Mouse (Mus musculus) lung, postnatal 0 days (tissue): ENCODE data around the gene Gm20388. TPM values are rescaled to one million over a fixed set of nuclear protein-coding genes. Genes with fewer than 3 reads are reported as not detected.

ENCODE experiments used
- ATAC-seq: fragments of 200-750 bp; cut with Nextera tagmentation; 2 replicates; pipeline ENCODE4 v1.8.0; 2017; ENCODE audit warnings: moderate library complexity
- DNase-seq: peaks from one replicate; pipeline ENCODE4 v3.0.0-alpha.2; 2016; ENCODE audit warnings: low spot score
- H3K27ac ChIP-seq: fragments of 300-500 bp; sonication (generic); 2 replicates; pipeline ENCODE4 v1.5.1; 2014; ENCODE audit warnings: antibody characterized with exemption, mild to moderate bottlenecking, low read length, mixed read lengths
- H3K27me3 ChIP-seq: fragments of 300-500 bp; sonication (generic); replicated peaks from 2 replicates; pipeline ENCODE4 v1.6.1; 2014; ENCODE audit warnings: low read length, mixed read lengths; ENCODE audit not compliant: insufficient read depth
- H3K36me3 ChIP-seq: fragments of 300-500 bp; sonication (generic); 2 replicates; pipeline ENCODE4 v1.6.1; 2014; ENCODE audit warnings: low read length, mixed read lengths; ENCODE audit not compliant: insufficient read depth
- H3K4me1 ChIP-seq: fragments of 300-500 bp; sonication (generic); 2 replicates; pipeline ENCODE4 v1.6.1; 2014; ENCODE audit warnings: antibody characterized with exemption, low read depth, low read length, mixed read lengths; ENCODE audit not compliant: insufficient read depth
- H3K4me2 ChIP-seq: fragments of 300-500 bp; sonication (generic); replicated peaks from 2 replicates; pipeline ENCODE4 v1.6.1; 2014; ENCODE audit warnings: low read depth, mild to moderate bottlenecking, low read length, moderate library complexity, mixed read lengths
- H3K4me3 ChIP-seq: fragments of 300-500 bp; sonication (generic); 2 replicates; pipeline ENCODE4 v1.5.1; 2014; ENCODE audit warnings: low read depth, low read length
- H3K9ac ChIP-seq: fragments of 300-500 bp; sonication (generic); replicated peaks from 2 replicates; pipeline ENCODE4 v1.6.1; 2014; ENCODE audit warnings: low read depth, mild to moderate bottlenecking
- H3K9me3 ChIP-seq: fragments of 300-500 bp; sonication (generic); 2 replicates; pipeline ENCODE4 v1.6.1; 2016; ENCODE audit warnings: low read length, mixed read lengths
- CTCF ChIP-seq: IDR thresholded peaks from 2 replicates; pipeline ENCODE4 v1.5.1; 2016; ENCODE audit warnings: antibody characterized with exemption, mild to moderate bottlenecking
- EP300 ChIP-seq: IDR thresholded peaks from 2 replicates; pipeline ENCODE4 v1.6.1; 2016; ENCODE audit warnings: antibody characterized with exemption, mild to moderate bottlenecking, control low read depth
- WGBS: fragments of 180-500 bp; shearing (Covaris S2); extraction: QIAGEN DNeasy Blood & Tissue Kit; methylation state at CpG from one replicate; pipeline ENCODE4 v1.1.7; 2014; 5-methylcytosine and 5-hydroxymethylcytosine counted together
- polyA plus RNA-seq: library from polyadenylated mRNA; unstranded; fragments of >200 nt; fragmentation: Nextera tagmentation; extraction: Ambion mirVana; gene quantifications from 2 replicates; pipeline ENCODE4 v1.2.1, GENCODE M21; 2015

Gene Gm20388
- polyA plus RNA-seq, 1 experiment from 2014 or later, result not detected

- H3K27me3 ChIP-seq, result no peaks in the 10 kb centered on the region
- no peaks in the 10 kb centered on the region for H3K4me1 ChIP-seq
- no peaks in the 10 kb centered on the region for H3K9me3 ChIP-seq
- H3K4me3 ChIP-seq, result no peak overlapping the region
- ATAC-seq (no peak), DNase-seq (peak; percentile 42)
- WGBS, result 81% methylated on average over 5 of the region's 5 CpGs
- no peak overlapping the region for H3K4me2 ChIP-seq
- H3K27ac ChIP-seq, result no peak overlapping the region
- no peak overlapping the region for H3K9ac ChIP-seq
- TF ChIP-seq EP300, result no peak
- no peaks in the 10 kb centered on the region; the same call in 1 of the 2 replicates for H3K36me3 ChIP-seq
Measured at GRCm38 (mm10) chr8:122004131-122004530, 2093.5 kb downstream of the Gm20388 start.

- no peak overlapping the region for H3K4me2 ChIP-seq
- 95% methylated on average over 24 of the region's 25 CpGs for WGBS
Measured at GRCm38 (mm10) chr8:122005422-122006204, 2095.0 kb downstream of the Gm20388 start.

GRCm38 (mm10) chr8:122006688-122007484, 2096.2 kb downstream of the Gm20388 start:
- no peak for TF ChIP-seq EP300
- no peak for TF ChIP-seq CTCF
- no peak for DNase-seq
- Histone ChIP-seq H3K9me3 (no peaks in the 10 kb centered on the region), H3K36me3 (no peaks in the 10 kb centered on the region; the same call in 1 of the 2 replicates), H3K4me3 (no peak overlapping the region), H3K27ac (no peak overlapping the region), H3K27me3 (no peaks in the 10 kb centered on the region), H3K4me2 (no peak overlapping the region), H3K9ac (no peak overlapping the region), H3K4me1 (no peaks in the 10 kb centered on the region)
- 87% methylated on average over 13 of the region's 13 CpGs for WGBS
- ATAC-seq, result no peak

More at GRCm38 (mm10) chr8:122005422-122006204, 2095.0 kb downstream of the Gm20388 start:
- H3K9me3 ChIP-seq, result no peaks in the 10 kb centered on the region
- no peaks in the 10 kb centered on the region for H3K4me1 ChIP-seq
- TF ChIP-seq EP300, result no peak
- no peak for TF ChIP-seq CTCF
- H3K9ac ChIP-seq, result no peak overlapping the region
- ATAC-seq, result no peak
- H3K27me3 ChIP-seq, result no peaks in the 10 kb centered on the region
- H3K36me3 ChIP-seq, result no peaks in the 10 kb centered on the region; the same call in 1 of the 2 replicates
- no peak overlapping the region for H3K4me3 ChIP-seq
- no peak overlapping the region for H3K27ac ChIP-seq
- DNase-seq, result no peak

- Histone ChIP-seq H3K4me2 (no peak overlapping the region), H3K9ac (no peak overlapping the region), H3K4me3 (no peak overlapping the region), H3K27me3 (no peaks in the 10 kb centered on the region), H3K9me3 (no peaks in the 10 kb centered on the region), H3K4me1 (no peaks in the 10 kb centered on the region), H3K36me3 (no peaks in the 10 kb centered on the region; the same call in 1 of the 2 replicates), H3K27ac (no peak overlapping the region)
- TF ChIP-seq EP300 (no peak), CTCF (no peak)
- DNase-seq (no peak), ATAC-seq (no peak)
- 92% methylated on average over 5 of the region's 5 CpGs for WGBS
Measured at GRCm38 (mm10) chr8:122008395-122008794, 2097.8 kb downstream of the Gm20388 start.

- no peak overlapping the region for H3K4me2 ChIP-seq
- 79% methylated on average over 5 of the region's 5 CpGs for WGBS
- no peak for TF ChIP-seq CTCF
- H3K27ac ChIP-seq, result no peak overlapping the region
- no peak overlapping the region for H3K9ac ChIP-seq
- DNase-seq (no peak), ATAC-seq (no peak)
- H3K36me3 ChIP-seq, result no peaks in the 10 kb centered on the region; the same call in 1 of the 2 replicates
- no peaks in the 10 kb centered on the region for H3K27me3 ChIP-seq
- no peaks in the 10 kb centered on the region for H3K9me3 ChIP-seq
- H3K4me3 ChIP-seq, result no peak overlapping the region
- no peaks in the 10 kb centered on the region for H3K4me1 ChIP-seq
Measured at GRCm38 (mm10) chr8:122010638-122011037, 2100.0 kb downstream of the Gm20388 start.

- H3K9me3 ChIP-seq, result no peaks in the 10 kb centered on the region
- WGBS, result 63% methylated on average over 7 of the region's 7 CpGs
- H3K27ac ChIP-seq, result no peak overlapping the region
- H3K4me1 ChIP-seq, result no peaks in the 10 kb centered on the region
- H3K27me3 ChIP-seq, result no peaks in the 10 kb centered on the region
- no peak for ATAC-seq
- H3K9ac ChIP-seq, result no peak overlapping the region
- TF ChIP-seq CTCF (peak; percentile 30; the same call in 1 of the 2 replicates), EP300 (no peak)
- H3K4me2 ChIP-seq, result no peak overlapping the region
- no peak overlapping the region for H3K4me3 ChIP-seq
- DNase-seq, result no peak
- H3K36me3 ChIP-seq, result no peaks in the 10 kb centered on the region; the same call in 1 of the 2 replicates
Measured at GRCm38 (mm10) chr8:122011066-122011588, 2100.5 kb downstream of the Gm20388 start.
